Mouse (Mus musculus): Measurements from ENCODE around the gene Afmid. TPM values are rescaled to one million over a fixed set of nuclear protein-coding genes. Genes with fewer than 3 reads are reported as not detected.
"Not testable (repeated sequence)": the region's sequence is repeated elsewhere in the genome, so short reads cannot be mapped to it uniquely, and the experiment has no call there.

Gene Afmid
- polyA plus RNA-seq, 1 experiment from 2014 or later: 5.9 TPM

GRCm38 (mm10) chr11:117827386-117827785, 1.7 kb downstream of the Afmid start:
- no peak for ATAC-seq
- Histone ChIP-seq H3K27ac (ENCODE audit: low read length) (no peak overlapping the region), H3K9ac (ENCODE audit: low read depth, low read length) (no peak overlapping the region), H3K4me2 (ENCODE audit: low read length) (no peak overlapping the region), H3K4me3 (ENCODE audit: low read depth, low read length) (no peak overlapping the region), H3K4me1 (ENCODE audit: control insufficient read depth, insufficient read depth, low read length) (peaks cover 21% of the 10 kb centered on the region), H3K9me3 (replicated peaks; ENCODE audit: control insufficient read depth, low read length, poor library complexity, severe bottlenecking) (no peaks in the 10 kb centered on the region), H3K27me3 (ENCODE audit: control insufficient read depth, insufficient read depth, low read depth, low read length) (no peaks in the 10 kb centered on the region), H3K36me3 (ENCODE audit: control insufficient read depth, insufficient read depth, low read length) (no peaks in the 10 kb centered on the region)
- WGBS: 78% methylated on average over 3 of the region's 3 CpGs

- H3K27me3 ChIP-seq (ENCODE audit: control insufficient read depth, insufficient read depth, low read depth, low read length): no peaks in the 10 kb centered on the region
- WGBS: 81% methylated on average over 18 of the region's 18 CpGs
- H3K36me3 ChIP-seq (ENCODE audit: control insufficient read depth, insufficient read depth, low read length): no peaks in the 10 kb centered on the region
- H3K9me3 ChIP-seq (replicated peaks; ENCODE audit: control insufficient read depth, low read length, poor library complexity, severe bottlenecking): no peaks in the 10 kb centered on the region
- H3K27ac ChIP-seq (ENCODE audit: low read length): no peak overlapping the region
- H3K4me2 ChIP-seq (ENCODE audit: low read length): no peak overlapping the region
- ATAC-seq: no peak
- H3K4me3 ChIP-seq (ENCODE audit: low read depth, low read length): no peak overlapping the region
- no peak overlapping the region for H3K9ac ChIP-seq (ENCODE audit: low read depth, low read length)
- H3K4me1 ChIP-seq (ENCODE audit: control insufficient read depth, insufficient read depth, low read length): peaks cover 21% of the 10 kb centered on the region
Measured at GRCm38 (mm10) chr11:117828149-117828887, 2.6 kb downstream of the Afmid start.

- Histone ChIP-seq H3K27ac (ENCODE audit: low read length) (0 out of 2 replicates have a peak overlapping the region, but pooled peaks have one; percentile 23), H3K4me1 (ENCODE audit: control insufficient read depth, insufficient read depth, low read length) (peaks cover 21% of the 10 kb centered on the region), H3K27me3 (ENCODE audit: control insufficient read depth, insufficient read depth, low read depth, low read length) (no peaks in the 10 kb centered on the region), H3K4me2 (ENCODE audit: low read length) (no peak overlapping the region), H3K36me3 (ENCODE audit: control insufficient read depth, insufficient read depth, low read length) (no peaks in the 10 kb centered on the region), H3K4me3 (ENCODE audit: low read depth, low read length) (no peak overlapping the region), H3K9ac (ENCODE audit: low read depth, low read length) (no peak overlapping the region), H3K9me3 (replicated peaks; ENCODE audit: control insufficient read depth, low read length, poor library complexity, severe bottlenecking) (no peaks in the 10 kb centered on the region)
- ATAC-seq: no peak
- 50% methylated on average over 9 of the region's 9 CpGs for WGBS
Measured at GRCm38 (mm10) chr11:117828888-117829604, 3.3 kb downstream of the Afmid start.

- no peak overlapping the region for H3K4me2 ChIP-seq (ENCODE audit: low read length)
- 83% methylated on average over 2 of the region's 2 CpGs for WGBS
- H3K27me3 ChIP-seq (ENCODE audit: control insufficient read depth, insufficient read depth, low read depth, low read length): no peaks in the 10 kb centered on the region
- H3K27ac ChIP-seq (ENCODE audit: low read length): no peak overlapping the region
- H3K9me3 ChIP-seq (replicated peaks; ENCODE audit: control insufficient read depth, low read length, poor library complexity, severe bottlenecking): no peaks in the 10 kb centered on the region
- ATAC-seq: no peak
- H3K4me3 ChIP-seq (ENCODE audit: low read depth, low read length): no peak overlapping the region
- H3K9ac ChIP-seq (ENCODE audit: low read depth, low read length): no peak overlapping the region
- H3K36me3 ChIP-seq (ENCODE audit: control insufficient read depth, insufficient read depth, low read length): no peaks in the 10 kb centered on the region
- H3K4me1 ChIP-seq (ENCODE audit: control insufficient read depth, insufficient read depth, low read length): peaks cover 16% of the 10 kb centered on the region
Measured at GRCm38 (mm10) chr11:117829671-117830215, 4.0 kb downstream of the Afmid start.

- H3K9me3 ChIP-seq (replicated peaks; ENCODE audit: control insufficient read depth, low read length, poor library complexity, severe bottlenecking): no peaks in the 10 kb centered on the region
- no peaks in the 10 kb centered on the region for H3K27me3 ChIP-seq (ENCODE audit: control insufficient read depth, insufficient read depth, low read depth, low read length)
- no peak overlapping the region for H3K4me2 ChIP-seq (ENCODE audit: low read length)
- H3K4me3 ChIP-seq (ENCODE audit: low read depth, low read length): no peak overlapping the region
- no peaks in the 10 kb centered on the region for H3K36me3 ChIP-seq (ENCODE audit: control insufficient read depth, insufficient read depth, low read length)
- no peak overlapping the region for H3K27ac ChIP-seq (ENCODE audit: low read length)
- peaks cover 9% of the 10 kb centered on the region for H3K4me1 ChIP-seq (ENCODE audit: control insufficient read depth, insufficient read depth, low read length)
- H3K9ac ChIP-seq (ENCODE audit: low read depth, low read length): no peak overlapping the region
- 79% methylated on average over 9 of the region's 9 CpGs for WGBS
- no peak for ATAC-seq
Measured at GRCm38 (mm10) chr11:117830401-117830800, 4.7 kb downstream of the Afmid start.

- Histone ChIP-seq H3K9ac (ENCODE audit: low read depth, low read length) (peak overlapping the region; percentile 48; the same call in 1 of the 2 replicates), H3K4me2 (ENCODE audit: low read length) (peak overlapping the region; percentile 60), H3K36me3 (ENCODE audit: control insufficient read depth, insufficient read depth, low read length) (no peaks in the 10 kb centered on the region), H3K27ac (ENCODE audit: low read length) (0 out of 2 replicates have a peak overlapping the region, but pooled peaks have one; percentile 59), H3K4me1 (ENCODE audit: control insufficient read depth, insufficient read depth, low read length) (peaks cover 2% of the 10 kb centered on the region; the same call in 1 of the 2 replicates), H3K27me3 (ENCODE audit: control insufficient read depth, insufficient read depth, low read depth, low read length) (no peaks in the 10 kb centered on the region), H3K4me3 (ENCODE audit: low read depth, low read length) (peak overlapping the region; percentile 40), H3K9me3 (replicated peaks; ENCODE audit: control insufficient read depth, low read length, poor library complexity, severe bottlenecking) (no peaks in the 10 kb centered on the region)
- ATAC-seq: peak; percentile 83
- 19% methylated on average over 28 of the region's 28 CpGs for WGBS
Measured at GRCm38 (mm10) chr11:117832086-117832969, 6.6 kb downstream of the Afmid start.

- not testable (repeated sequence) for H3K4me2 ChIP-seq (ENCODE audit: low read length); ATAC-seq; H3K9ac ChIP-seq (ENCODE audit: low read depth, low read length); H3K36me3 ChIP-seq (ENCODE audit: control insufficient read depth, insufficient read depth, low read length); H3K27me3 ChIP-seq (ENCODE audit: control insufficient read depth, insufficient read depth, low read depth, low read length); H3K9me3 ChIP-seq (replicated peaks; ENCODE audit: control insufficient read depth, low read length, poor library complexity, severe bottlenecking); H3K4me3 ChIP-seq (ENCODE audit: low read depth, low read length); H3K27ac ChIP-seq (ENCODE audit: low read length); H3K4me1 ChIP-seq (ENCODE audit: control insufficient read depth, insufficient read depth, low read length)
- WGBS: 88% methylated on average over 4 of the region's 6 CpGs
Measured at GRCm38 (mm10) chr11:117833509-117833908, 7.8 kb downstream of the Afmid start.

GRCm38 (mm10) chr11:117834086-117834485, 8.4 kb downstream of the Afmid start:
- WGBS: 96% methylated on average over 8 of the region's 8 CpGs
- H3K9ac ChIP-seq (ENCODE audit: low read depth, low read length): no peak overlapping the region
- H3K4me2 ChIP-seq (ENCODE audit: low read length): no peak overlapping the region
- no peaks in the 10 kb centered on the region for H3K36me3 ChIP-seq (ENCODE audit: control insufficient read depth, insufficient read depth, low read length)
- no peak for ATAC-seq
- H3K4me3 ChIP-seq (ENCODE audit: low read depth, low read length): no peak overlapping the region
- H3K27me3 ChIP-seq (ENCODE audit: control insufficient read depth, insufficient read depth, low read depth, low read length): no peaks in the 10 kb centered on the region
- H3K4me1 ChIP-seq (ENCODE audit: control insufficient read depth, insufficient read depth, low read length): peaks cover 2% of the 10 kb centered on the region; the same call in 1 of the 2 replicates
- H3K27ac ChIP-seq (ENCODE audit: low read length): no peak overlapping the region
- H3K9me3 ChIP-seq (replicated peaks; ENCODE audit: control insufficient read depth, low read length, poor library complexity, severe bottlenecking): no peaks in the 10 kb centered on the region

All from midbrain, embryonic 16.5 days (tissue).